Mouse (Mus musculus) forebrain, embryonic 14.5 days (tissue): ENCODE results near the gene Calhm5. TPM values are rescaled to one million over a fixed set of nuclear protein-coding genes. Genes with fewer than 3 reads are reported as not detected.

Source experiments
- ATAC-seq: fragments of 200-750 bp; cut with Nextera tagmentation; 2 replicates; pipeline ENCODE4 v1.8.0; 2017; ENCODE audit warnings: mild to moderate bottlenecking, moderate library complexity
- DNase-seq: peaks from one replicate; pipeline ENCODE4 v3.0.0-alpha.2; 2015; ENCODE audit warnings: low spot score
- H3K27ac ChIP-seq: fragments of 300-500 bp; sonication (generic); 2 replicates; pipeline ENCODE4 v1.5.1; 2014; ENCODE audit warnings: low read depth, mild to moderate bottlenecking, control low read depth, low read length, moderate library complexity
- H3K27me3 ChIP-seq: fragments of 300-500 bp; sonication (generic); replicated peaks from 2 replicates; pipeline ENCODE4 v1.6.1; 2014; ENCODE audit warnings: low read length, control low read depth, mixed read lengths; ENCODE audit not compliant: control insufficient read depth, insufficient read depth
- H3K36me3 ChIP-seq: fragments of 300-500 bp; sonication (generic); 2 replicates; pipeline ENCODE4 v1.6.1; 2014; ENCODE audit warnings: low read length, control low read depth; ENCODE audit not compliant: control insufficient read depth, insufficient read depth
- H3K4me1 ChIP-seq: fragments of 300-500 bp; sonication (generic); 2 replicates; pipeline ENCODE4 v1.6.1; 2014; ENCODE audit warnings: antibody characterized with exemption, low read length, control low read depth; ENCODE audit not compliant: control insufficient read depth, insufficient read depth
- H3K4me2 ChIP-seq: fragments of 300-500 bp; sonication (generic); 2 replicates; pipeline ENCODE4 v1.6.1; 2014; ENCODE audit warnings: mild to moderate bottlenecking, control low read depth, low read length
- H3K4me3 ChIP-seq: fragments of 300-500 bp; sonication (generic); 2 replicates; pipeline ENCODE4 v1.5.1; 2014; ENCODE audit warnings: low read depth, low read length, control low read depth
- H3K9ac ChIP-seq: fragments of 300-500 bp; sonication (generic); 2 replicates; pipeline ENCODE4 v1.6.1; 2014; ENCODE audit warnings: mild to moderate bottlenecking, low read length, control low read depth, moderate library complexity
- H3K9me3 ChIP-seq: fragments of 300-500 bp; sonication (generic); replicated peaks from 2 replicates; pipeline ENCODE4 v1.6.1; 2016; ENCODE audit warnings: low read length, control low read depth, mixed read lengths; ENCODE audit not compliant: control insufficient read depth
- WGBS: fragments of 180-500 bp; shearing (Covaris S2); extraction: QIAGEN DNeasy Blood & Tissue Kit; methylation state at CpG from one replicate; pipeline ENCODE4 v1.1.7; 2014; 5-methylcytosine and 5-hydroxymethylcytosine counted together
- polyA plus RNA-seq: library from polyadenylated mRNA; unstranded; fragments of >200 nt; fragmentation: Nextera tagmentation; extraction: Ambion mirVana; gene quantifications from 2 replicates; pipeline ENCODE4 v1.2.1, GENCODE M21; 2014

The Calhm5 gene
- 0.39 and 0.59 TPM in 2 replicates for polyA plus RNA-seq

- H3K4me3 ChIP-seq: no peak within 1 kb of the TSS
- H3K4me1 ChIP-seq: no peaks in the 10 kb centered on the region
- no peak within 1 kb of the TSS for H3K9ac ChIP-seq
- 23% methylated on average over 9 of the region's 9 CpGs for WGBS
- no peaks in the 10 kb centered on the region for H3K27me3 ChIP-seq
- peak within 1 kb of the TSS; percentile 36 for H3K4me2 ChIP-seq
- no peaks in the 10 kb centered on the region for H3K36me3 ChIP-seq
- H3K27ac ChIP-seq: no peak within 1 kb of the TSS
- no peaks in the 10 kb centered on the region for H3K9me3 ChIP-seq
- peak; percentile 59 for DNase-seq
- peak; percentile 57; the same call in 1 of the 2 replicates for ATAC-seq
These were observed at the start of gene Calhm5 for GRCm38 (mm10) chr10:34096418-34096883. TSS of gene Calhm5 (minus strand) at chr10:34096519.

- ATAC-seq: no peak
- WGBS: 85% methylated on average over 2 of the region's 2 CpGs
- Histone ChIP-seq H3K4me3 (no peak overlapping the region), H3K4me2 (no peak overlapping the region), H3K9ac (no peak overlapping the region), H3K27ac (no peak overlapping the region), H3K4me1 (no peaks in the 10 kb centered on the region), H3K36me3 (no peaks in the 10 kb centered on the region), H3K27me3 (no peaks in the 10 kb centered on the region), H3K9me3 (no peaks in the 10 kb centered on the region)
- DNase-seq: no peak
These were observed 45.4 kb upstream of the Calhm5 start for GRCm38 (mm10) chr10:34141693-34142092.

GRCm38 (mm10) chr10:34139768-34140167 lies 43.4 kb upstream of the Calhm5 start:
- no peak for ATAC-seq

GRCm38 (mm10) chr10:34138027-34138426 lies 41.7 kb upstream of the Calhm5 start:
- no peak for DNase-seq
- Histone ChIP-seq H3K4me3 (no peak overlapping the region), H3K27ac (no peak overlapping the region), H3K27me3 (no peaks in the 10 kb centered on the region), H3K9ac (no peak overlapping the region), H3K9me3 (no peaks in the 10 kb centered on the region), H3K4me1 (no peaks in the 10 kb centered on the region), H3K36me3 (no peaks in the 10 kb centered on the region), H3K4me2 (no peak overlapping the region)
- no peak for ATAC-seq
- WGBS: 68% methylated on average over 6 of the region's 6 CpGs

More at GRCm38 (mm10) chr10:34139768-34140167, 43.4 kb upstream of the Calhm5 start:
- Histone ChIP-seq H3K36me3 (no peaks in the 10 kb centered on the region), H3K4me3 (no peak overlapping the region), H3K9ac (no peak overlapping the region), H3K4me2 (no peak overlapping the region), H3K27ac (no peak overlapping the region), H3K4me1 (no peaks in the 10 kb centered on the region), H3K9me3 (no peaks in the 10 kb centered on the region), H3K27me3 (no peaks in the 10 kb centered on the region)
- DNase-seq: no peak
- WGBS: 72% methylated on average over 4 of the region's 4 CpGs

- Histone ChIP-seq H3K4me2 (no peak overlapping the region), H3K4me3 (no peak overlapping the region), H3K4me1 (no peaks in the 10 kb centered on the region), H3K9me3 (no peaks in the 10 kb centered on the region), H3K9ac (no peak overlapping the region), H3K27me3 (no peaks in the 10 kb centered on the region), H3K36me3 (no peaks in the 10 kb centered on the region), H3K27ac (no peak overlapping the region)
- WGBS: 39% methylated on average over 6 of the region's 6 CpGs
- DNase-seq (no peak), ATAC-seq (no peak)
These were observed 40.1 kb upstream of the Calhm5 start for GRCm38 (mm10) chr10:34136432-34136831.

- no peaks in the 10 kb centered on the region for H3K27me3 ChIP-seq
- WGBS: 73% methylated on average over 2 of the region's 2 CpGs
- no peak overlapping the region for H3K9ac ChIP-seq
- no peak overlapping the region for H3K27ac ChIP-seq
- no peaks in the 10 kb centered on the region for H3K36me3 ChIP-seq
- no peak overlapping the region for H3K4me2 ChIP-seq
- H3K4me3 ChIP-seq: no peak overlapping the region
- no peak for DNase-seq
- H3K4me1 ChIP-seq: no peaks in the 10 kb centered on the region
- no peak for ATAC-seq
- H3K9me3 ChIP-seq: no peaks in the 10 kb centered on the region
These were observed 35.0 kb upstream of the Calhm5 start for GRCm38 (mm10) chr10:34131356-34131755.

- H3K4me2 ChIP-seq: no peak overlapping the region
- DNase-seq (no peak), ATAC-seq (no peak)
- no peaks in the 10 kb centered on the region for H3K36me3 ChIP-seq
- 84% methylated on average over 6 of the region's 6 CpGs for WGBS
- no peak overlapping the region for H3K27ac ChIP-seq
- no peaks in the 10 kb centered on the region for H3K9me3 ChIP-seq
- H3K9ac ChIP-seq: no peak overlapping the region
- no peak overlapping the region for H3K4me3 ChIP-seq
- no peaks in the 10 kb centered on the region for H3K27me3 ChIP-seq
- H3K4me1 ChIP-seq: no peaks in the 10 kb centered on the region
These were observed 32.1 kb upstream of the Calhm5 start for GRCm38 (mm10) chr10:34128391-34128790.

- peak within 1 kb of the TSS; percentile 38 for H3K4me3 ChIP-seq
- DNase-seq (peak; percentile 52), ATAC-seq (peak; percentile 79)
- no peaks in the 10 kb centered on the region for H3K9me3 ChIP-seq
- no peaks in the 10 kb centered on the region for H3K4me1 ChIP-seq
- peak within 1 kb of the TSS; percentile 64 for H3K4me2 ChIP-seq
- WGBS: 22% methylated on average over 43 of the region's 44 CpGs
- H3K9ac ChIP-seq: peak within 1 kb of the TSS; percentile 56
- no peaks in the 10 kb centered on the region for H3K36me3 ChIP-seq
- no peak within 1 kb of the TSS for H3K27ac ChIP-seq
- no peaks in the 10 kb centered on the region for H3K27me3 ChIP-seq
These were observed 31.4 kb upstream of the Calhm5 start, which contains the start of gene Calhm6 for GRCm38 (mm10) chr10:34127392-34128378. TSS of gene Calhm6 (minus strand) at chr10:34127984.

GRCm38 (mm10) chr10:34118421-34118820 lies 22.1 kb upstream of the Calhm5 start:
- Histone ChIP-seq H3K4me1 (no peaks in the 10 kb centered on the region), H3K4me2 (no peak overlapping the region), H3K9ac (no peak overlapping the region), H3K36me3 (no peaks in the 10 kb centered on the region), H3K27me3 (no peaks in the 10 kb centered on the region), H3K9me3 (no peaks in the 10 kb centered on the region), H3K4me3 (no peak overlapping the region), H3K27ac (no peak overlapping the region)
- no peak for ATAC-seq
- no peak for DNase-seq
- WGBS: 92% methylated on average over 2 of the region's 2 CpGs
